Mouse (Mus musculus) urinary bladder, postnatal 10 days (tissue): Measurements from ENCODE around the gene Glg1.
A peak's percentile ranks its signal among the peaks of the same experiment; 100 is the strongest.
"Not testable (repeated sequence)": the region's sequence is repeated elsewhere in the genome, so short reads cannot be mapped to it uniquely, and the experiment has no call there.

Experiments used
- DNase-seq: peaks from one replicate; pipeline ENCODE4 v3.0.0; 2022; ENCODE audit warnings: low spot score

Gene Glg1

DNA sequence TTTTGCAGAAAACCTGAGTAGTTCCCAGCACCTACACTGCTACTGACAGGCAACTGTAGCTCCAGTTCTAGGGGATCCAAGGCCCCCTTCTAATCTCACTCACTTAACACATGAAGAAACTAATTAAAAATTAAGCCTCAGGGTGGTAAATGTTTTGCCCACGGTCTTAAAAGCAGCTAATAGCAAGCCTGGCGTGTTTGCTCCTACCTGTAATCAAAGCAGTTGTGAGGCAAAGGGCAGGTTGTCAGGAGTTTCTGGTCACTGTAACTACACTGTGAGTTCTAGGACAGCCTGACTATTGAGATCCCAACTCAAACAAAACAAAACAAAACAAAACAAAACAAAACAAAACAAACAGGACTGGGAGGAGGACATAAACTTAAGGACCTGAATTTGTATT, 8.9 kb downstream of the Glg1 start:
- no peak for DNase-seq

DNA sequence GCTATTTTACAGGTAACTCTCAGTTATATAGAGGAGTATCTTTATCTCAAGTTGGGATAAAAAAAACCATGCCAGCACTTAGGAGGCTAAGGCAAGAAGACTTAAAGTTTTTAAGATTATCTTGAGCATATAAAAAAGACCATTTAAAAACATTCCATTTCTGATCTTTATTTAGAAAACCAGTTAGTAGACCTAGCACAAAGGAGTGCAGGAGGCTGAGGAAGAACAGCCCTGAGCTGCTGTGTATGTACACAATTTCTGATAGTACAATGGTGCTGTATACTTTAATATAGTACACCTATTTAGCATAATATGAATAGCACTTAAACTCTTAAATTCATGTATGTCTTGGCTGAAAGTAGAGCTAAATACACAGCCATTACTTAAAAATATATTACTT, 10.9 kb downstream of the Glg1 start:
- DNase-seq, result no peak

DNA sequence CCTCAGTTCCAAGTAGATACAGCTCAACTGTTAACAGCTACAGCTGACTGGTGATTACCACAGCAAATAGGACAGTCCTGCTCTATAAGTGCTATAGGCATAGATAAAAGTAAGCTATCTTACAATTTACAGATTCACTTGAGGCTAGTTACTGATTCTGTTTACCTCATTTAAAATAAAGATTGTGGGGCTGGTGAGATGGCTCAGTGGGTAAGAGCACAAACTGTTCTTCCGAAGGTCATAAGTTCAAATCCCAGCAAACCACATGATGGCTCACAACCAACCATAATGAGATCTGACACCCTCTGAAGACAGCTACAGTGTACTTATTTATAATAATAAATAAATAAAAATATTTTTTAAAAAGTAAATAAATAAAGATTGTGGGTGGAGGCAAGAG, 12.2 kb downstream of the Glg1 start:
- not testable (repeated sequence) for DNase-seq

DNA sequence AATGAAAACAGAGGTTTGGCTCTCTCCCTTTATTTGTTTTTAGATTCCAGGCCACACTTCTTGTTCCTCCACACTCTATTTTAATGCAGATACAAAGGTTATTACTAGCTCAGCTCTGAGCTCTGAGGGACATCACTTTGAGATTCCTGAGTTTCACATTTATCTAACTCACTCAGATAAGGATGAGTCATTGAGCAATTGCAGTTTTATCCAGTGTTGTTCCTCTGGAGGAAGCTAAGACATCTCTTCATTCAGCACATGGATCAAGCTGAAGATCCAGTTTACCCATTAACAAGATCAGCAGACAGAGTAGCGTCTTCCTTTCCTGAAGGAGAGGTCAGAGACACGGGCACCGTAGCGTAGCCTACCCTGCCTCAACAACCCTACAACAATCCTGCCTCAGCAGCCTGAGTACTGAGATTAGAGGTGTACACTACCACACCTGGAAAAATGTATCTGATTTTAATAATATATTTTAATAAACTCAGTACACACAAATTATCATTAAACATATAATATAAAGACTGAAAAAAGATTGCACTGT, 12.7 kb downstream of the Glg1 start:
- DNase-seq, result no peak

DNA sequence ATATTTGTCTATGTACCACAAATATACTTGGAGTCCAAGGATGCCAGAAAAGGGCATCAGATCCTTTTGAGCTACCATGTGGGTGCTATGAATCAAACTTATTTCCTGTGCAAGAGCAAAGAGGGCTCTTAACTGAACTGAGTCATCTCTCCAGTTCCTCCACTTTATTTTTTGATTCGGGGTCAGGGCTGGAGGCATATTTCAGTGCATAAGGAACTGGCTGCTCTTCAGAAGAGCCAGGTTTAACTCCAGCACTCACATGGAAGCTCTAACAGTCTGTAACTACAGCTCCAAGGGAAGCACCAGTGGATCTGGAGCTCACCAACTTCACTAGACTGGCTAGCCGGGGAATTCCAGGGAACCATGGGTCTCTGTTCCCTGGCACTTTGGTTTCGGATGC, 21.7 kb downstream of the Glg1 start:
- DNase-seq, result no peak

DNA sequence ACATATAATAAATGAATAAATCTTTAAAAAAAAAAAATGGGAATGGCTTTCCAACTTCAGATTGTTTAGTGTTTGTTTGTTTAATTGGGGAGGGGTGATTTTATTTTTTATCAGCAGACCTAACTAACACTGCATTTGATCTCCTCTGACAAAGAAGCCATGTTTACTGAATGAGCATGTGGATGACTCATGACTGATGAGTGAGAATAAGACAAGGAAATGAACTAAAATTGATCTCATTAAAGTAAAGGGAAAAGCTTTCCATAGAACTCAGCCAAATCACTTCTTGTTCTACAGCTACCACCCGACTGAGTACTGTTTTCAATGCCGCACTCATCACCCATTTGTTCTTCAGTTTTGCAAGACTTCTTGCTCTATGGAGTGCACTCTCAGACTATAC, 25.3 kb downstream of the Glg1 start:
- DNase-seq, result no peak

DNA sequence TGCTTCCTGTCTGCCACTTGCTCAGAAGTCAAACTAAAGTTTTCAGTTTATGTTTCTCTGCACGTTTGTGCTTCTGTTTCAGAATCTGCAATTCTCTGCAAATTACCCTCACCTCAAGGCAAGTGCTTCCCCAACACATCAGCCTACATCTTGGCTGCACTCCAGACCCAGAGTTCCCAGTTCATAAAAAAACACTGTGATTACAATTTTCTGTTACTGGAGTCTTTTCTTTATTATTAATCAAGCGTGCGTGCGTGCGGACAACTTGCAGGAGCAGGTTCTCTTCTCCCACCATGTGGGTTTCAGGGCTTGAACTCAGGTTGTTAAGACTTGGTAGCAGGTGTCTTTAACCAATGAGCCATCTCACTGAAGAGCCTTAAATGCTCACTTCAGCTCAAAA, 34.9 kb downstream of the Glg1 start:
- DNase-seq, result no peak

DNA sequence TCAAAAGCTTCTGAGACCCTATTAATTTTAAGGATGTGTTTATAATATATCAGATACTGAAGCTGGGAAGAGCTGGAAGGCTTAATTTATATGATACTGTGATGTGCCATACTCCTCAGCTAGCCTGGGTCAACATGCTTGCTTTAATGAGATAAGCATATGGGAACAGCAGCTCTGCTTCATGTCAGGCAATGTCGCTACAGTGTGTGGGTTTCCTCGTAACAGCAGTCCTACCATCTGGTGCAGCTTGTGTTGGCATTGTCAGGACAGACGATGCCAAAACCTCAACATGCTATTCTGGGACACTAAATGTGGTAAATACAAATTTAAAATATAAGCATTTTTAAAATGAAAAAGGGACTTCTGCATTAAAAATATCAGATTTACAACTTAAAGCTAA, 40.9 kb downstream of the Glg1 start:
- no peak for DNase-seq

DNA sequence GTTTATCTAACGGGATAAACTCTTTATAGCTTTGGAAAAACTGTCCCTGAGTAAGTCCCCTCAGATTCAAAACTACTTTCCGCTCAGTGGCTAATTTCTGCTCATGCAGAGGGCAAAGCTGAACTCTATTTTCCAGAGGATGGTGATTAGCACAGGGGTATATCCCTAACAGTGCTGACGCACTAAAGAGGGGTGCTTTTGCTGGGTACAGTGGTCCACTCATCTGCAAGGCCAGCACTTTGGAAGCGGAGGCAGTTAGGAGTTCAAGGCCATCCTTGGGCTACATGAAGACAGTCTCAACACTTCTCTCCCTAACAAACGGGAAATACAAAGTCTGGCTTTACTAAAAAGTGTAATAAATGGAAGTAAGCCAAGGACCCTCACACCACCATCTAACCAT, 45.6 kb downstream of the Glg1 start:
- DNase-seq, result no peak

DNA sequence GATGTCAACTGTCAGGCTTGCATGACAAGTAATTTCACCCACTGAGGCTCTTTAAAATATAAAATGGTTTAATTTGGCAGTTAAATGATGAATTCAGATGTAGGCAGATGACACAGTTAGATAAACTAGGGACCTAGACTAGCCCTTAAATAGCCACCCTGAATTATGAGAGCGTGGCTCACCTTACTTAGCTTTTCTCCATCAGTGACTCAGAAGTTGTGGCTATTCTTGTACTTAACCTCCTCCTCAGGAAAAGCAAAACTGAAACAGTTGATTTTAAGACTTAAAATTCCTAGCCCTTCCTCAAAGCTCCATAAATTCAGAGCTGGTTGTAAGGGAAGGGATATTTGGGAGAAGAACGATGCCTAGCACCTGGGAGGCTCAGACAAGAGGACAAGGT, 47.8 kb downstream of the Glg1 start:
- DNase-seq, result no peak

DNA sequence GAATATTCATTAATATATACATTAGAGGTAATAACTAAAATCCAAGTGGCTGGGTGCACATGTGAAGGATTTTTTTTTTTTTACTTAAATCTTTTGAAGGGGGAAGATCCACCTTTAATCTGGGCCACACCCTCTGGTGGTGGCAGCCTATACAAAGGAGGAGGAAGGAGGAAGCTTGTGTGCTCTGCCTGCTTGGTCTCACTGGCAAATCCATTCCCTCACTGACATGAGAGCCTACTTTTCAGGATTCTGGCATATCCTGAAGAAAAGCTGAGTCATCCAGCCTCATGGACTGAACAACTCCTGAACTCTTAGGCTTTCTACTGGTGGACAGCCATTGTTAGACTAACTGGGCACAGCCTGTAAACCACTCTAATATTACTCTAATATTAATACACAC, 49.1 kb downstream of the Glg1 start:
- no peak for DNase-seq

DNA sequence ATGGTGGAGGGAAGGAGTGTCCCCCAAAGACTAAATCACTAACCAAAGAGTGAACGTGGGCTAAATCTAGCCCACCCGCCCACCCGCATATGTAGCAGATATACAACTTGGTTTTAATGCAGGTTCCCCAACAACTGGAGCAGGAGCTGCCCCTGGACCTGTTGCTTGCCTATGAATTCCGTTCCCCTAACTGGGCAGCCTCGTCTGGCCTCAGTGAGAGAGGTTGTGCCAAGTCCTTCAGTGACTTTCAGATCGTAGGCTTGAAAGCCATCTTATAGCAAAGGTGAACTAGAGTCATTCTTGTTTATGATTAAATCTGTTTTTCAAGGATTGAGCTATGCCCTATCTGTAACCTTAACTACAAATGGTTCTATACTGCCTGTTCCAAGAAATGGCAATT, 52.7 kb downstream of the Glg1 start:
- no peak for DNase-seq

DNA sequence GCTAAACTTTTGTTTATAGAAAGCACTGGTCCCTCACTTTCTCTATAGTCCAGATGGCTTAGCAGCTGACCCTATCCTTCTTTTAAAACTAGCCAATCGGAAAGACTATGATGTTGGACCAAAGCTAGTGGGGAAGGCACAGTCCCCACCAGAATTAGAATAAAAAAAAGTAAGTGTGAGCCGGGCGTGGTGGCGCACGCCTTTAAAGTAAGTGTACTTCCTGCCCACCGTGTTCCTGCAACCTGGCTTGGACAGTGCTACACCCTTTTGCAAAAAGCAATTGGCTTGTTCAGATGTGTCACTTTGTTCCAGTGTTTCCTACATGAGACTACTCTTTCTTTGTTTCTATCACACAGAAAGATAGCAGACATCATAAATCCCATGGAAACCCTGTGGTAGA, 54.0 kb downstream of the Glg1 start:
- DNase-seq, result no peak

DNA sequence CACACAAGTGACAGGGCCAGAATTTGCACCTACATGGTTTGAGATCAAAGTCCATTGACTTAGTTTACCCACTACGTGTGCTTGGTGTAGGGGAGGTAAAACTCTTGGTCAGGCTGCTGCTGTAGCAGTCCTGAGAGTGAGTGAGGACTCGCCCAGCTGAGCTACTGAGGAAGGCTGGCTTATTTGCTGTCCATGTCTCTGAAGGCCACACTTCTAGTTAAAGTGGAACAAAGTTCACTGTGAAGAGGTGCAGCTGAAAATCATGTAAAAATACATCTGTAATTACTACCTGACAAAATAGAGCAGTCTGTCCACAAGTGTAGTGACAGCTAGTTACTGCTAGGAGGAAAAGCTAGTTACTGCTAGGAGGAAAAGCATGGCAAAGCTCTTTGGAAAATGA, 55.7 kb downstream of the Glg1 start:
- no peak for DNase-seq

DNA sequence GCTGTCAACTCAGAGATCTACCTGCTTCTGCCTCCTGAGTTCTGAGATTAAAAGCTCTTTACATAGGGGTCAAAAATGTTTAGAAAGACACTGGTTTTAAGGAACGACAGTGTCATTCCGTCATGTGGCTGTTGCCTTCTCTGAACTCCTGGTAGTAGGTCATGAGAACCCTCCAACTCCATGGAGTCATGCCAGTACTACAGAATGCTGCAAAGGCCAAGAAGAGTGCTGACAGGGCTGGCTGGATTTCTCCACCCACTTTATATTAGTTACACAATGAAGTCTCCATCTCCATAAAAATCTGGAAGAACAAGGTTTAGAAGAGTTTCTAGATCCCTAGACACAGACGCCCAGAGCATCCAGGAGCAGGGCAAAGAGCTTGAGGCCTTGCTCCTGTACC, 61.0 kb downstream of the Glg1 start:
- DNase-seq, result no peak

DNA sequence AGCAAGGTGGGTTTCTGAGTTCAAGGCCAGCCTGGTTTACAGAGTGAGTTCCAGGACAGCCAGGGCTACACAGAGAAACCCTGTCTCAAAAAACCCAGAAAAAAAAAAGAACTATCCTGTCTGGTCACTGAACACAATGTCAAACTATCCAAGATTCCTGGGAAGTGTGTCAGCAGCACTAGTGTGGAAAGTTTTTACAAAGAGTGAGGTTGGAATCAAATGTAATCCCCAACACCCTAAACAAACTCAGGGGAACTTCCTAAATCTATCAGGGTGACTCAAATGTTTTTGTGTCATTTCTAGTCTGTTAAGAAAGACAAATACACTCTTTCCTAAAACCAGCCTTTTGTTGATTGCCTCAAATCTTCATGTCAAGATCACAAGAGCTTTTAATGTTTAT, 62.8 kb downstream of the Glg1 start:
- DNase-seq, result no peak

DNA sequence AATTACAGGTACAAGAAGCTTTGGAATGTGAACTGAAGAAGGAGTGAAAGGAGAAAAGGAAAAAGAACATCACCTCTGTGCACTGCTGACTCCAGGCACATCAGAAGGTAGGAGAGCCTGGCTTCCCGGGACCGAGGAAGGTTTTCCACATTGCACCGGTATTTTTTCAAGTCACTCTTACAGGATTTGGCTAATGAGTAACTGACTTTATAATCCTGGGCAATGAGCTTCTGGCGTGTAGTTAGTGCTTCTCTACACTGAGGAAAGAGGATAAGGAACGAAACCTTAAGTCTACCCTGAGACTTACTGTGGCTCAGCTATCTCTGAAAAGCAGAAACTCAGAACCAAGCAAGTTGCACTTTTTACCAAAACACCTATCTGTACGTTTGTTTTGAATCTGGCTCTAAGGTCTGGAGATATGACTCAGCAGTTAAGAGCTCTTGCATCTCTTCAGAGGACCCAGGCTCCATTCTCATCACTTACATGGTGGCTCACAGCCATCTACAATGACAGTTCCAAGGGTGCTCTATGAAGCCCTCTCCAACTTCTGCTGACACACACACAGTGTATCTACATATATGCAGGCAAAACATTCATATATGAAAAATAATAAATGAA, 70.3 kb downstream of the Glg1 start:
- no peak for DNase-seq

DNA sequence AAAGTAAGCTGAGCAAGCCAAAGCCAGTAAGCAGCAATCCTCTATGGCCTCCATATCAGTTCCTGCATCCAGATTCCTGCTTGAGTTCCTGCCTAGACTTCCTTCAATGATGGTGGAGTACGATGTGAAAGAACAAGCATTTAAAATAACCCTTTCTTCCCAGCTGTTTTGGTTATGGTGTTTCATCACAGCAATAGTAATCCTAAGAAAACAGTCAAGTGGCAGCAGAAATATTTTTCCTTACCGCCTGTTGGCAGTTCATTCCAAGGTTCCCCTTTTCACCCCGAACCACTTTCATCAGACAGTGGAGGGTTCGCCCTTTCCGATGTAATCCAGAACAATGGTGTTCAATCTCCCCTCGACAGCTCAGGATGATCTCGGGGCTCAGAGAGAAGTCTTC, 71.5 kb downstream of the Glg1 start:
- DNase-seq, result no peak

DNA sequence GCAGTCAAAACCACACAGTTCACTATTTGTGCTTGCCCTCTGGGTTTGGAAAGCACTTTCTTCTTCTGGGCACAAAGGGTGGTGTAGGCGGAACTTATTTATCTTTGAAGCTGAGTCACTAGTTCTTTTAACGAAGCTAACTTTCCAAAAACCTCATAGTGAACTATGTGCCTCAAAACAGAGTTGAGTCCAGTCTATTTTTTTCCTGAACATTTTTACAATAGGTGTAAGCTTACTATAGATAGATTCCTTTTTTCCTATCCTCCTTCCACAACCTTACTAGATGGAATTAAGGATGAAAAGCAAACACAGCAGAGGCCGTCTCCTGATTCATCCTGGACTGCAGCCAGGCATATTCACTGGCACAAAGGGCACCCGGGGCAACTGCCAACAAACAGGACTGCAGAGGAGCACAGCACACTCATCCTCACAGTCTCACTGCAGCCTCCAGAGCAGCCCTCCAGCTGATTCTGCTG, 73.5 kb downstream of the Glg1 start:
- no peak for DNase-seq

DNA sequence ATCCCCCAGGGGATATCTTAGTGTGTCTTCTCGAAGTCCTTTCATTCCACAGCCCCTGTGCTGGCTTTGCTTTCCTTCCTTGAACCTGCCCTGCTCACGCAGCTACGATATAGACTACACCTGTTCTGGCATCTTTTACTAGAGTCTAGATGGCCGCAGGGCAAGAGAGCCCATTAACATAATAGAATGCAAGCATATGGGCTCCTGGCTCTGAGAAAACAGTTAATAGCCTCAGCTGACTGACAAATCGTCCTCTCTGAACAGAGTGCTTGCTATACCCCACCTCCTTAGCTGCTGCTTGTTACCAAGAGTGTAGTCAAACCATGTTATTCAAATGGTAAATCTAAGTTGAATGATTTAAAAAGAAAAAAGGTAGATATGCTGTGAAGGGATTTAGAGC, 87.4 kb downstream of the Glg1 start:
- DNase-seq, result no peak

DNA sequence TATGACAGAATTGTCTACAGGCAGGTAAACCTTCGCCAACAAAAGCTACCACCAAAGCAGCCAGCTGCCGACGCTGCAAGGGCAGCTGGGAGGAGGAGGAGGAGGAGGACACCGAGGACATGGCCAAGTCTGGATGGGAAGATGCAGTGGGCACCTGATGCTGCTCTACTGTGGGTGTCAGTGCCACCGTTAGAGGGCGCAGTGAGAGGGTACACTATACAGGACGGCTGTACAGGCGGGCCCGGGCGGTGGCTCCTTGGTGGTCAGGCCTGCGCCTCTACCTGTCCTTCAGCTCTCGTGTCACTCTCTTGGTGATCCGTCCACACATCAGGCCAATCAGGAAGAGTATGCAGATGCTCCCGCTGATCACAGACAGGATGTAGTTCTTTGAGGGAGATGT, 101.4 kb downstream of the Glg1 start:
- no peak for DNase-seq

DNA sequence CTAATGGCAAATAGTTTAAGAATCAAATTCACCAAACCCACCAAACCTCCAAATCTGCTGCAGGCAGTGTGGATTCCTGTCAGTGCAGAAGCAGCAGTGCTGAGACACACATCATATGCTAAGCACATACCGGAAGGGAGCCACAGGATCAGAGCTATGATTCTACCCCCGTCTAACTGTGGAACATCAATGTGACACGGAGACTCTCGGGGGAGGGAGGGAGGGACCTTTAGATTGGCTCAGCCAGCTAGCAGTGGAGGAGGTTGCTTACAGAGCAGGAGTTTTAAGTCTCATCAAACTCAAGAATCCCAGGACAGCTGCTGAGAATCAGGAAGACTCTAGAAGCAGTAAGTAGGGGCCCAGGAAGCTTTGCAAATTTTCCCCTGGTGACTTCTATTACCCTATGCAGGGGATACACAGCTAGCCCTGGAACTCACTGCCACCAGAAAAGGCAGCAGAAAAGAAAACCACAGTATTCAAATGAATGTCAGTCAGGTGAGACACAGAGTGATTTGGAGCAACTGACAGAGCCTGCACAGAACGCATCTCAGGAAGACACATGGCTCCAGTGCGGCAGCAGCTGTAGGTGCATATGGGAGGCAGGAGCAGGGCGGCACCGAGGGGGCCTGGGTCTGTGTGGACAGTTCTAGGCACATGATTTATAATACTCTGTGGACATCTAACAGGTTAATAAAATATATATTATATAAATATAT, 103.1 kb downstream of the Glg1 start:
- DNase-seq, result no peak

DNA sequence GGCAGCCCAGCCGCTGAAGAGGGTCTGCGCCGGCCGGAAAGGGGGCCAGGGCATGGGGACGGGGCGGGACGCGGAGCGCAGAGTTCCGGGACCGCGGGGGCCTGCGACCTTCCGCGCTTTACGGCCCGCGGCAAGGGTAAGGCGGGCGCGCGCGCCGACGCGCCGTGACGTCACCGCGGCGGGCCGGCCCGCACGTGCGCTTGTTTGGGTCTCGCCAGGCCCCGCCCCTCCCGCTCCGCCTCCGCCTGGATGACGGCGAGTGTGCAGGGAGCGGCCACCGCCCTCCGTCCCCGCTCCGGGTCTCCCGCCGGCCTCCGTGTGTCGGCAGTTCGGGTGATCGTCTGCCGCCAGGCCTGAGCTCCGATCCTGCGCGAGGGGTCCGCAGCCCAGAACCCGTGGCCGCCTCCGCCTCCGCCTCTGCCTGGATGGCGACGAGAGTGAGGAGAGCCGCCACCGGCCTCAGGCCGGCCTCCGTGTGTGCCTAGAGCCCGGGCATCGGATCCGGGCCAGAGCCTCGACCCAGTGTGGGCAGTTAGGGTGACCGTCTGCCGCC, 113.5 kb downstream of the Glg1 start:
- peak; percentile 82 for DNase-seq
